11 mouse cellular contexts compared by ENCODE assay signal in the genomic region with DNA sequence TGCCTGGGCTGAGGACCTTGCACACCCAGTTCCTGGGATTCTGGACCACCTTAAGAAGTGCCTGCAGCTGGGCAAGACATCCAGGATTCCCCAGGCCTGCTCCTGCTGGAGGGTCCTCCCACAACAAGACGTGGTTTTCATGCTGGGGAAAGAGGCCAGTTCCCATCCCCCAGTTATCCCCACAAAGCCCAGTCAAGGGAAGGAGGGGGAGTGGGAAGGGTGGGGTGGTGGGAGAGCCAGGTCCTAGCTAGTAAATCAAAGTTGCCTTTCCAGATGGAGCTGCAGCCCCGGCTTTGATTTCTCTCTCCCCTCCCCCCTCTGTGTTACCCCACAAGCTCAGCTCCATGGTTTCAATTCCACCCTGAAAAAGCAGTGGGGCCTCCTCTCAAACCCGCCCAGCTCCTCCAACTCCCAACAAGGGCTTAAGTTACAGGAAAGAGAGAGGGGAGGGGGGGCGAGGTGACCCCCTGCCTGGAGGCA. TPM values are rescaled to one million over a fixed set of nuclear protein-coding genes. Genes with fewer than 3 reads are reported as not detected.
DNase-seq lines count a peak whose midpoint lies in the region; ATAC-seq lines count a peak whose summit lies in the region.
"Had no signal": no experiment of that assay in that cellular context is flagged by ENCODE, and none has a peak within 500 bp of the region (broad histone marks: within the 10 kb centered on the region; RNA-seq: fewer than 3 reads in every experiment).

No protein-coding gene starts in this region.

- H3K4me3 ChIP-seq in forebrain, embryonic 14.5 days (ENCODE audit: low read depth, low read length) = no peak overlapping the region
- H3K4me3 ChIP-seq in neural tube, embryonic 13.5 days = no peak overlapping the region

- H3K4me2 ChIP-seq in forebrain, embryonic 14.5 days (ENCODE audit: low read length) = 0 out of 2 replicates have a peak overlapping the region, but pooled peaks have one; percentile 5
- 0 out of 2 replicates have a peak overlapping the region, but pooled peaks have one; percentile 6 for H3K4me2 ChIP-seq in neural tube, embryonic 13.5 days

- no peaks in the 10 kb centered on the region for H3K36me3 ChIP-seq in forebrain, embryonic 14.5 days (ENCODE audit: control insufficient read depth, insufficient read depth, low read length)
- no peaks in the 10 kb centered on the region for H3K36me3 ChIP-seq in neural tube, embryonic 13.5 days

- H3K9me3 ChIP-seq in forebrain, embryonic 14.5 days (replicated peaks; ENCODE audit: control insufficient read depth, low read length) = no peaks in the 10 kb centered on the region
- no peaks in the 10 kb centered on the region for H3K9me3 ChIP-seq in neural tube, embryonic 13.5 days

- WGBS in forebrain, embryonic 14.5 days = 2% methylated on average over 4 of the region's 4 CpGs
- WGBS in neural tube, embryonic 13.5 days = 5% methylated on average over 3 of the region's 4 CpGs

- peak; percentile 44 for ATAC-seq in forebrain, embryonic 14.5 days
- peak; percentile 72; the same call in 1 of the 2 replicates for ATAC-seq in neural tube, embryonic 13.5 days (ENCODE audit: low read depth)
- no peak for ATAC-seq in monocyte, adult 5-6 weeks (replicated peaks; ENCODE audit: insufficient number of reproducible peaks, low FRiP score, low TSS enrichment, poor library complexity, severe bottlenecking)

- peak overlapping the region; percentile 1; the same call in 1 of the 2 replicates for H3K27ac ChIP-seq in forebrain, embryonic 14.5 days (ENCODE audit: low read depth, low read length)
- peak overlapping the region; percentile 78 for H3K27ac ChIP-seq in neural tube, embryonic 13.5 days (replicated peaks)

- peak; percentile 59 to 72 for DNase-seq in kidney, postnatal 4 days
- DNase-seq in kidney, postnatal 25 days = no peak
- DNase-seq in embryo, embryonic 11.5 days (ENCODE audit: low read depth, low spot score) = peak; percentile 80
- DNase-seq in forebrain, embryonic 14.5 days (ENCODE audit: low spot score) = peak; percentile 51
- DNase-seq in right cerebral cortex, postnatal 36 days (ENCODE audit: low spot score in 2 of 2) = no peak
- DNase-seq: cerebellum, adult 18-20 months; gastrocnemius, postnatal 14 days; layer of hippocampus, postnatal 36 days; lung, postnatal 10 days had no signal

- H3K9ac ChIP-seq in forebrain, embryonic 14.5 days (ENCODE audit: low read length) = no peak overlapping the region
- peak overlapping the region; percentile 51 for H3K9ac ChIP-seq in neural tube, embryonic 13.5 days

- H3K4me1 ChIP-seq in forebrain, embryonic 14.5 days (ENCODE audit: control insufficient read depth, insufficient read depth, low read length) = peaks cover 3% of the 10 kb centered on the region; the same call in 1 of the 2 replicates
- H3K4me1 ChIP-seq in neural tube, embryonic 13.5 days (replicated peaks) = peaks cover 16% of the 10 kb centered on the region

- no peaks in the 10 kb centered on the region for H3K27me3 ChIP-seq in forebrain, embryonic 14.5 days (replicated peaks; ENCODE audit: control insufficient read depth, insufficient read depth, low read length)
- H3K27me3 ChIP-seq in neural tube, embryonic 13.5 days = no peaks in the 10 kb centered on the region

RNA-seq across cellular contexts. Expression of gene Fzd2, which starts 8.8 kb away (rescaled TPM):
- 18.6 and 19.2 TPM in 2 replicates for polyA plus RNA-seq in forebrain, embryonic 14.5 days (2014; fragmentation: Nextera tagmentation; extraction: Ambion mirVana)
- polyA plus RNA-seq in neural tube, embryonic 13.5 days (2015; fragmentation: Nextera tagmentation; extraction: Ambion mirVana) = 14.8 and 21.1 TPM in 2 replicates
- total RNA-seq in monocyte, adult 5-6 weeks (2017) = not detected in 3 replicates

RNA-seq across cellular contexts. Expression of gene Gm11627, which starts 16.1 kb away (rescaled TPM):
- polyA plus RNA-seq in forebrain, embryonic 14.5 days (2014; fragmentation: Nextera tagmentation; extraction: Ambion mirVana) = 6.8 and 9.8 TPM in 2 replicates
- 7.5 and 8.7 TPM in 2 replicates for polyA plus RNA-seq in neural tube, embryonic 13.5 days (2015; fragmentation: Nextera tagmentation; extraction: Ambion mirVana)
- total RNA-seq in monocyte, adult 5-6 weeks (2017) = not detected in 3 replicates

RNA-seq across cellular contexts. Expression of gene Gpatch8, which starts 39.2 kb away (rescaled TPM):
- polyA plus RNA-seq in forebrain, embryonic 14.5 days (2014; fragmentation: Nextera tagmentation; extraction: Ambion mirVana) = 32.6 and 47.7 TPM in 2 replicates
- 77.5 and 83.8 TPM in 2 replicates for polyA plus RNA-seq in neural tube, embryonic 13.5 days (2015; fragmentation: Nextera tagmentation; extraction: Ambion mirVana)
- total RNA-seq in monocyte, adult 5-6 weeks (2017) = 25.6 to 52.6 TPM (median 34.8 TPM) in 3 replicates

Comparison
In these comparisons a context has a peak if more than half of its experiments do, and no peak if none do; other contexts are left out.
1. DNase-seq: peak in kidney, postnatal 4 days (2 of 2), embryo, embryonic 11.5 days (single experiment) and forebrain, embryonic 14.5 days (single experiment); none in kidney, postnatal 25 days (0 of 2) and right cerebral cortex, postnatal 36 days (0 of 2).